9 mouse cellular contexts compared by ENCODE assay signal in the genomic region with DNA sequence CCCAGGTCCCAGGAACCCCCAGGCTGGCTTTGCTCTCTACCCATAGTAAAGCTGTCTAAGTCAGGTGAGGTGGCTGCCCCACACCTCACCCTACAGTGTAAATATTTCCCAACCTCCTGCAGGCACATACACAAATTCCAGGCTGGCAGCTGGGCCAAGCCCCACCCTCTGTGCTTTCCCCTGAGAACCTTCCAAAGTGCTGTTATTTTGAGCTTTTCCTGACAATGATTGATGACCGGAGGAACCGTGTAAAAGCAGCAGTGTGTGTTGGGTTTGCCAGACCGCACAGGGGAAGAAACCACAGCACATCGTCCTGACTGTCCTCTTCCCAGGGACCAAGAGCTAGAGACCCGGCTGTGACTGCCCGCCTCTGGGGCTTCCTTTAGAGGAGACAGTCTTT. TPM values are rescaled to one million over a fixed set of nuclear protein-coding genes. Genes with fewer than 3 reads are reported as not detected.
A peak's percentile ranks its signal among the peaks of the same experiment; 100 is the strongest.
DNase-seq lines count a peak whose midpoint lies in the region; ATAC-seq lines count a peak whose summit lies in the region.
"Had no signal": no experiment of that assay in that cellular context is flagged by ENCODE, and none has a peak within 500 bp of the region (broad histone marks: within the 10 kb centered on the region; RNA-seq: fewer than 3 reads in every experiment).

Depp1 (plus strand) TSS at position 204 of the 400 bp plus-strand sequence.

- peak within 1 kb of the TSS; percentile 62 for H3K4me3 ChIP-seq in heart, embryonic 16.5 days (ENCODE audit: low read length)

- no peaks in the 10 kb centered on the region for H3K9me3 ChIP-seq in heart, embryonic 16.5 days (replicated peaks; ENCODE audit: control insufficient read depth, low read length)

- DNase-seq in thymus, postnatal 0 days (ENCODE audit: low spot score), result no peak
- no peak for DNase-seq in thymus, adult 18-20 months
- DNase-seq in kidney, postnatal 14 days, result peak; percentile 89
- peak; percentile 75 to 86 for DNase-seq in lung, postnatal 4 days
- DNase-seq in cerebellum, adult 8-10 months, result no peak
- no peak for DNase-seq in spleen, postnatal 10 days (ENCODE audit: low spot score in 2 of 2)

- H3K4me2 ChIP-seq in heart, embryonic 16.5 days (ENCODE audit: low read depth, low read length), result peak within 1 kb of the TSS; percentile 68

- H3K9ac ChIP-seq in heart, embryonic 16.5 days (ENCODE audit: low read length), result peak within 1 kb of the TSS; percentile 81

- no peaks in the 10 kb centered on the region for H3K36me3 ChIP-seq in heart, embryonic 16.5 days (ENCODE audit: control insufficient read depth, insufficient read depth)

- H3K27ac ChIP-seq in heart, embryonic 16.5 days (ENCODE audit: low read length), result peak within 1 kb of the TSS; percentile 96

- peak; percentile 76 for ATAC-seq in heart, embryonic 16.5 days (replicated peaks; ENCODE audit: extremely low read depth, insufficient read depth, low FRiP score)
- ATAC-seq in megakaryocyte-erythroid progenitor cell, adult 5-6 weeks (replicated peaks; ENCODE audit: low FRiP score, low TSS enrichment, poor library complexity, severe bottlenecking), result no peak

- H3K4me1 ChIP-seq in heart, embryonic 16.5 days (ENCODE audit: control insufficient read depth, insufficient read depth, low read length), result peaks cover 33% of the 10 kb centered on the region

- H3K27me3 ChIP-seq in heart, embryonic 16.5 days (ENCODE audit: control insufficient read depth, insufficient read depth, low read length), result no peaks in the 10 kb centered on the region

- WGBS in heart, embryonic 16.5 days, result 4% methylated on average over 6 of the region's 6 CpGs

RNA-seq across cellular contexts. Expression of gene Depp1, which starts in this region (rescaled TPM):
- polyA plus RNA-seq in thymus, postnatal 0 days (2015; fragmentation: Nextera tagmentation; extraction: Ambion mirVana), result 10.3 and 10.5 TPM in 2 replicates
- 65.7 and 68.9 TPM in 2 replicates for polyA plus RNA-seq in heart, embryonic 16.5 days (2015; fragmentation: Nextera tagmentation; extraction: Ambion mirVana)
- not detected in 2 replicates for total RNA-seq in megakaryocyte-erythroid progenitor cell, adult 5-6 weeks (2014; fragmentation: Nextera tagmentation)
- not detected in 2 replicates for total RNA-seq in megakaryocyte-erythroid progenitor cell, adult 5-6 weeks (2017)
- total RNA-seq: neutrophil, adult 5-6 weeks had no signal

Comparison
In these comparisons a context has a peak if more than half of its experiments do, and no peak if none do; other contexts are left out.
1. DNase-seq: peak in kidney, postnatal 14 days (single experiment) and lung, postnatal 4 days (2 of 2); none in thymus, postnatal 0 days (single experiment), thymus, adult 18-20 months (0 of 2), cerebellum, adult 8-10 months (single experiment) and spleen, postnatal 10 days (0 of 2).